Mouse (Mus musculus) macrophage (primary cell): ENCODE results near the gene Spaar. TPM values are rescaled to one million over a fixed set of nuclear protein-coding genes. Genes with fewer than 3 reads are reported as not detected.

Experiments
- H3K27ac ChIP-seq: fragments of 350-480 bp; formaldehyde crosslinking; 2 replicates; pipeline ENCODE4 v1.9.0; 2021
- H3K36me3 ChIP-seq: fragments of 350-480 bp; formaldehyde crosslinking; 2 replicates; pipeline ENCODE4 v1.9.0; 2021; ENCODE audit errors: inconsistent target
- H3K4me3 ChIP-seq: fragments of 350-480 bp; formaldehyde crosslinking; 2 replicates; pipeline ENCODE4 v1.9.0; 2021; ENCODE audit errors: inconsistent target
- H3K79me2 ChIP-seq: fragments of 350-480 bp; formaldehyde crosslinking; 2 replicates; pipeline ENCODE4 v1.9.0; 2021; ENCODE audit errors: inconsistent target
- WGBS: methylation state at CpG from one replicate; pipeline ENCODE4 v1.1.7; 2026; ENCODE audit warnings: inconsistent platforms; ENCODE audit not compliant: missing documents; 5-methylcytosine and 5-hydroxymethylcytosine counted together
- polyA plus RNA-seq: library from polyadenylated mRNA; stranded (reverse); fragments of 250-400 nt; gene quantifications from 3 replicates; pipeline ENCODE4 v1.2.4, GENCODE M21; 2018; ENCODE audit warnings: inconsistent platforms
- total RNA-seq, 78 experiments: library from RNA; depleted of rRNA; stranded (reverse); fragments of 250-400 nt; gene quantifications; 1 replicate in 9 of 78; 2 replicates in 24 of 78; 3 replicates in 43 of 78; 4 replicates in 2 of 78; pipeline ENCODE4 v1.2.4; 2018; ENCODE audit warnings: inconsistent platforms in 56 of 78

Gene Spaar
- not detected for total RNA-seq (2018; cell fraction: chromatin; rRNA removed)
- not detected for total RNA-seq (2018; cell fraction: cytosol; rRNA removed)
- total RNA-seq (2018; cell fraction: nucleus; rRNA removed): not detected
- polyA plus RNA-seq: not detected in 3 replicates

DNA sequence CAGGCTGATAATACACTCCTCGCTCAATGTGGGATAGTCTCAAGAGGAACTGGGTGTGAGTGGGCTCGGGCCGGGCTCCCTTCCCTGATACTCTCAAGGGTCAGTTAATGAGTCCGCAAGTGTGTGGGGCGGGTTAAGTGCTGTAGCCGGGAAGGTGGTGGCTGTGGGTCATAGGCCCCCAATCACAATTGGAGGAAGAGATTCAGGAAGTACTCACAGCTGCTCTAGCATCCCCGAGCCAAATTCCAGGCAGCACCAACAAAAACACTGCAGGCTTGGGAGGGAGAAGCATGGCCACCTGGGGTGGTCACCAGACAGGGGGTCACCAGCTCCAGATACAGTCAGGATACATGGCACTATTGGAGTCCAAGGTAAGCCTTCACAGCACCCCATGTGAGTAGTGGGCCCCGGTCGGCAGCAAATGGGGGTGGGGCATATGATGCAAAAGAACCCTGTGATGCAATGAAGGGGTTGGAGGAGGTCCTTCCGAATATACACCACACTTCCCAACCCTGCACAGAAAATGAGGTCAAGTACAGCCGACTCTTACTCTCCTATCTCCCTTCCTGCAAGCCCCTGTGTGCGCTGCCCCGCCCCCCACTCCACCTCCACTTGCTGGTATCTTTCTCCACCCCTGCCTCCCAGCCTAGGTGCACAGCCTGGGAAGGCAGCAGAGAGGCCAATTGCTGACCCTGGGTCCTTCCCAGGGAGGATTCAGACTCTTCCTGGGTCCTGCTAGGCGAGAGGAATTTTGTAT is at the start of gene Spaar:
TSS of gene Spaar (plus strand) at position 241 of the 757 bp plus-strand sequence.
- no peaks in the 10 kb centered on the region for H3K36me3 ChIP-seq
- 55% methylated on average over 14 of the region's 14 CpGs for WGBS
- H3K4me3 ChIP-seq: no peak within 1 kb of the TSS
- H3K27ac ChIP-seq: no peak within 1 kb of the TSS
- no peaks in the 10 kb centered on the region for H3K79me2 ChIP-seq

DNA sequence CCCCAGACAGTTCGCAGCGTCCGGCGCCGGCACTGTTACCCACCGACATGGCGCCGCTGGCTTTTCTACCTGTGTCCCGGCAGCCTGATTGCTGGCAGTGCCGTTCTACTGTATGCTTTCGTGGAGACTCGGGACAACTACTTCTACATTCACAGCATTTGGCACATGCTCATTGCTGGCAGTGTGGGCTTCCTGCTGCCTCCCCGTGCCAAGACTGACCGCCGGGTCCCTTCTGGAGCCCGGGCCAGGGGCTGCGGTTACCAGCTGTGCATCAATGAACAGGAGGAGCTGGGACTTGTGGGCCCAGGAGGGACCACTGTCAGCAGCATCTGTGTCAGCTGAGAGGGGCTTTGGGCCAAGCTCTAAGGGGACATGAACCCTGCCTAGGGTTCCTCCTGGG is 39.8 kb upstream of the Spaar start:
- no peaks in the 10 kb centered on the region for H3K36me3 ChIP-seq
- H3K79me2 ChIP-seq: no peaks in the 10 kb centered on the region
- no peak overlapping the region for H3K4me3 ChIP-seq
- 96% methylated on average over 17 of the region's 17 CpGs for WGBS
- H3K27ac ChIP-seq: no peak overlapping the region

DNA sequence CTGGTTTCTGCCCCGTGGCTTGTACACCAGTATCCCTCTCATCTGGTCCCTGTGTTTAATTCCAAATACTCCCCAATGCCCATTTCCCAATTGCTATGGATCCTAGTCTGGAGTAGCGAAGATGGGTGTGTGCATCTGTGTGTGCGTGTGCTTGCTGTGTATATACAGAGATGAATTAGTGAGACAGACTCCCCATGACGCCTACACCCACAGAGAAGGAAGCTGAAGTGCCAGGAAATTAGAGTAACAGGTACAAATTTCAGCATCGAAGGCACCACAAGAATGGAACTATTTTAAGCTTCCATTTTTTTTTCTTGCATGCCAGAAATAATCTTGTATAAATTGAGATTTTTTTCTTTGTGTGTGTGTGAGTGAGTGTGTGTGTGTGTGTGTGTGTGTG is 38.8 kb upstream of the Spaar start:
- Histone ChIP-seq H3K36me3 (no peaks in the 10 kb centered on the region), H3K27ac (no peak overlapping the region), H3K79me2 (no peaks in the 10 kb centered on the region), H3K4me3 (no peak overlapping the region)
- WGBS: 58% methylated on average over 5 of the region's 5 CpGs

DNA sequence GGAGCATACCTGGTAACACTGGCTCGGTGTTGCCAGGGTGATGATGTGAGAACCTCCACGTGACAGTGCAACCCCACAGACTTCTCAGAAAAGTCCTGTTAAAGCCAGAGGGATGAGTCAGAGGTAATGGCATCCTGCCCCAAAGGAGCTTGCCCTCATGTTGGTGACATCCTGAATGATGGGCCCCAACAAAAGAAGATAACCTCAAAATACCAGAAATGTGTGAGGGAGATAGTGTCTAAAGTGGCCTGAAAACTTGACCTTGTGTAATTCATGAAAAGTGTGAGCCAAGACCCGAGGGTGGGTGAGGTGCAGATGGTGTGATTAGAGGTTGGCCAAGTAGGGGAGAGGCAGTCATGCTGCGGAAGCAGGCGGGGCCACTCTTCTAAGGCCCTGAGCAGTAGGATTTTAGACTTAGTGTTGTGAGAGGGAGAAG is 36.0 kb upstream of the Spaar start:
- H3K4me3 ChIP-seq: no peak overlapping the region

DNA sequence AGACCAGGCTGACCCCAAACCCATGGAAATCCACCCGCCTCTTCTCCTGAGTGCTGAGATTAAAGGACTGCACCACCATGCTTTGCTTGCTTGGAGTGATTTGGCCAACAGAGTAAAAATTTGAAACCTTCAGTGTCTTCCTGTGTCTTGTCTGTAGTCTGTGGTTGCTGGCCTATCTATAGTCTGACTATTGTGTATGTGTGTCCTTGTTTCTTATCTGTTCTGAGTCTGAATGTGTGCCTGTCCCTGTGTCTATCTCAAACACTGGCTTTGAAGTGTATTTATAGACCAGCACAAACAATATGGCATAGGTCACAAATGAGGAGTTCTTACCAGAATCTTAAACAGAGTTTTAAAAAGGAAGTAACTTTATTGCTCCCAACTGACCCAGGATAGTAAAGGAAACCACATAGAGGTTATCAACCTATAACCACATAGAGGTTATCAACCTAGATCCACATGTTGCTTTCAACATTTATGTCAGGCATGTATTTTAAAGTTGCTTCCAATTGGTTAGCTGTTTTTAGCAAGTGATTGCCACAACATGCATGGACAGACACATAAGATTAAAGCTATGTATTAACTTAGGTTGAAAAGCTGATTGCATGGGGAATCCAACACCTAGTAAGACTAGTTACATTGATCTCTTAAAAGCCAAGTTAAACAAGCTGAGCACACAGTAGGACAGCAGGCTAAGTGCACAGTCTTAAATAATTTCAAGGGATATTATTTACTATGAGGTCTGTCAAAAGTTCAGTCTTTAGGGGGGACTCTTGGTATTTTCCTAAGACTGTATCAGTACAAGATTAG is 35.2 kb upstream of the Spaar start:
- Histone ChIP-seq H3K79me2 (no peaks in the 10 kb centered on the region), H3K36me3 (no peaks in the 10 kb centered on the region), H3K4me3 (no peak overlapping the region), H3K27ac (no peak overlapping the region)
- 93% methylated on average over 1 of the region's 1 CpGs for WGBS

More for the DNA sequence above, 36.0 kb upstream of the Spaar start:
- 42% methylated on average over 5 of the region's 5 CpGs for WGBS
- Histone ChIP-seq H3K27ac (no peak overlapping the region), H3K36me3 (no peaks in the 10 kb centered on the region), H3K79me2 (no peaks in the 10 kb centered on the region)

DNA sequence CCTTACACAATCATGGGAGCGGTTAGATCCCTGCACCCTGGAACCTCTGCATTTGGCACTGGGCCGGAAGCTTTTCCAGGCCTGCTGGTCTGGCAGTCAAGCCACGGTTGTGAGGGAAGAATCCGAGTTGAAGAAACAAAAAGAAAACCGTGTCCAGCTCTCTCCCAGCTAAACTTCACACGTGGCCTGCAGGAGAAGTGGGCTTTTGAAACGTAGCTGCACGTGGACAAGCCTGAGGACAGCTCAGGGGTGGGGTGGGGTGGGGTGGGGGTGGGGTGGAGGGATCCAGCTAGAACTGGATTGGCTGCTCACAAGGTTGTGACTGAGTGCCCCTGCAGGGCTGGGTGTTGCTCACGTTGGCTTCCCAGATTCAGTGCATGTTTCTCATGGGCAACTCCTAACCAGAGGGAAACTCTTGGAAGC is 34.6 kb upstream of the Spaar start:
- no peaks in the 10 kb centered on the region for H3K79me2 ChIP-seq
- no peak overlapping the region for H3K4me3 ChIP-seq
- H3K36me3 ChIP-seq: no peaks in the 10 kb centered on the region
- no peak overlapping the region for H3K27ac ChIP-seq
- WGBS: 67% methylated on average over 8 of the region's 9 CpGs

DNA sequence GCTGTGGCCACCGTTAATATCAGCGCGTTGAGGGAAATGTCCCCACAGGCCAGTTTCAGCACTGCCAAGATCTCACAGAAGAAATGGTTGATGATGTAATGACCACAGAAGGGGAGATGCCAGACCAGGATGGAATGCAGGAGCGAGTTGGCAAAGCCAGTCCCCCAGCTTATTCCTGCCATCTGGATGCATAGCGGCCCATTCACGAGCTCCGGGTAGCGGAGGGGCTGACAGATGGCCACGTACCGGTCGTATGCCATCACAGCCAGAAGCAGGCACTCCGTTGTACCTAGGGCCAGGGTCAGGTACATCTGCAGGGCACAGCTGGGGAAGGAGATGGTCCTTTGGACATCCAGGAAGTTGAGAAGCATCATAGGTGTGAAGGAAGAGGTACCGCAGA is 33.3 kb upstream of the Spaar start:
- H3K27ac ChIP-seq: no peak overlapping the region
- WGBS: 95% methylated on average over 13 of the region's 13 CpGs
- H3K36me3 ChIP-seq: no peaks in the 10 kb centered on the region
- H3K79me2 ChIP-seq: no peaks in the 10 kb centered on the region
- no peak overlapping the region for H3K4me3 ChIP-seq

DNA sequence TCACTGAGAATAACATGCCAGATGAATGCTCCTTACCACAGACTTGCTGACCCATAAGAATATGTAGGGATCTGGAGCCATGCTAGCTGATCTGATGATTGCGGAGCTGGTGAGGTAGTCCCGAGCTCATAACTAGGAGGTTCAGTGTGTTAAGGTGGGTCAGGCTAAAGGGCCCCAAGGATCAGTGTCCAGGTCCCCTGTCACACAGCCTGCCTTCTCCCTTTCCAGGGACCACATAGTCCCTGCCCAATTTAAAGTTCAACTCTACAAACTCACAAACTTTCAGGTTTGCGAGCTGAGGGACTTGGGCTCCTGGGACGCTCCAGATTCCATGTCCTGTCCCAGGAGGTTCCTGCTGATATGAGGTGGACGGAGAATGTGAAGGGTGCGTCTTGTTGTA is 29.1 kb upstream of the Spaar start, which contains the start of gene Olfr70:
TSS of gene Olfr70 (minus strand) at position 101 of the 400 bp plus-strand sequence.
- 91% methylated on average over 6 of the region's 6 CpGs for WGBS
- H3K4me3 ChIP-seq: no peak within 1 kb of the TSS
- no peaks in the 10 kb centered on the region for H3K79me2 ChIP-seq
- H3K27ac ChIP-seq: no peak within 1 kb of the TSS
- H3K36me3 ChIP-seq: no peaks in the 10 kb centered on the region

DNA sequence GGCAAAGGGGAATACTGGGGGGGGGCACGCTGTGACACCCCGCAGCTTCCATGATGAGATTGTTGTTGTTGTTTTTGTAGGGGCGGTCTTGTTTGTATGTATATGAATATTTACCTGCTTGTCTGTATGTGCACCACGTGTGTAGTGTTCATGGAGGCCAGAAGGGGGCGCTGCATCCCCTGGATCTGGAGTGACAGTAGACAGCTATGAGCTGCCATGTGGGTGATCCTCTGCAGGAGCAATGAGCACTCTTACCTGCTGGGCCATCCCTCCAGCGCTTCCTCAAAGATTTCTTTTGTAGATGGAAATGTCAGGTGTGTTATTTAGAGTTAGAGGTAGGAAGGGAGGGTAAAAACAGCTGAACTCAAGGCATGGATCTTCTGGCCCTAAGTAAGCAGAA is 26.4 kb upstream of the Spaar start:
- no peaks in the 10 kb centered on the region for H3K36me3 ChIP-seq
- 79% methylated on average over 6 of the region's 6 CpGs for WGBS
- H3K4me3 ChIP-seq: no peak overlapping the region
- no peaks in the 10 kb centered on the region for H3K79me2 ChIP-seq
- no peak overlapping the region for H3K27ac ChIP-seq

DNA sequence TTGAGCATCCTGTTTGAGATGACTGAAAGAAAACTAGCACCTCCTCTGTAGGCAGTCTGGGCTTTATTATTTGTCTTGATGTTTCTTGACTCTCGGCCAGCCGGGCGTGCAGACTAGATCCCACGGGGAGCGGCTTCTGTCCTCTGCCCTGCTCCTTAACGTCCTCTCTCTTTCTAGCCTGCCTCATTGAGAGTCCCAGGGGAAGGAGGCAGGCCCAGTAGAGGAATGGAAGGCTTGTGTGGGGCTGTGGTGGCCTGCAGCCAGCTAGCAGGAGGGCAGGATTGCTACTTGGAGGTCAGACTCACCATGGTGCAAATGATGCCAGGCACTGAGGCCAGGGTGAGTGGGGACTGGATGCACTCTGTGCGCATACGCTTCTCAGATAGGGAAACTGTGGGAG is 26.0 kb upstream of the Spaar start:
- Histone ChIP-seq H3K79me2 (no peaks in the 10 kb centered on the region), H3K4me3 (no peak overlapping the region), H3K36me3 (no peaks in the 10 kb centered on the region), H3K27ac (no peak overlapping the region)
- over 99% methylated on average over 8 of the region's 8 CpGs for WGBS

DNA sequence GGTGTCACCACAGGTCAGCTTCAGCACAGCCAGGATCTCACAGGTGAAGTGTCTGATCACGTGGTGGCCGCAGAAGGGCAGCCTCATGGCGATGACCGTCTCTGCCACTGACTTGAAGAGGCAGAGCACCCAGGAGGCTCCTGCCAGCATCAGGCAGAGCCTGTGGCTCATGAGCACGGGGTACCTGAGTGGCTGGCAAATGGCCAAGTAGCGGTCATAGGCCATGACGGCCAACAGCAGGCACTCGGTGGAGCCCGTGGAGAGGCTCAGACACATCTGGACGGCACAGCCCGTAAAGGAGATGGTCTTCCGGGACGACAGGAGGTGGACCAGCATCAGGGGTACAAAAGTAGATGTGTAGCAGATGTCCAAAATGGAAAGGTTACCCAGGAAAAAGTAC is 23.8 kb upstream of the Spaar start:
- no peaks in the 10 kb centered on the region for H3K36me3 ChIP-seq
- no peak overlapping the region for H3K27ac ChIP-seq
- 89% methylated on average over 12 of the region's 13 CpGs for WGBS
- no peaks in the 10 kb centered on the region for H3K79me2 ChIP-seq
- H3K4me3 ChIP-seq: no peak overlapping the region

DNA sequence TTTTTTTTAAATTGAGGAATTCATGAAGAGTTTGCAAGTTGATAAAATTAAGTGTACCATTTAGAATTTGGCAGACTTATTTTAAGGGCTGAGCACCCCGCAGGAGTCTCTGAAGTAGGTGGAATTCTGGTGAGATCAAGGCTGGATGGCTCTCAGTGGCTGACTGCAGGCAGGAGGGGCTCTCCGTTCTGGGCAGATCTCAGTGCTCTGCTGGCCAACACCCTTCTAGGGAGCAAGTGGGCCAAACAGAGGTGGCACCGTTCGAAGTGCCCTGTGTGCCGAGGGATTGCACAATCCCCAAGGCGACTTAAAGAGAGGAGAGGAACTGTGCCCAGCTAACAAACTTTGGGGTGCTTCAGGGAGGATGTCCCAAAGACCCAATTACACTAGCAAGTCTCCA is 20.0 kb upstream of the Spaar start, which contains the start of gene Olfr71:
TSS of gene Olfr71 (minus strand) at position 387 of the 400 bp plus-strand sequence.
- 12% methylated on average over 6 of the region's 6 CpGs for WGBS
- Histone ChIP-seq H3K79me2 (no peaks in the 10 kb centered on the region), H3K27ac (no peak within 1 kb of the TSS), H3K4me3 (no peak within 1 kb of the TSS), H3K36me3 (no peaks in the 10 kb centered on the region)

DNA sequence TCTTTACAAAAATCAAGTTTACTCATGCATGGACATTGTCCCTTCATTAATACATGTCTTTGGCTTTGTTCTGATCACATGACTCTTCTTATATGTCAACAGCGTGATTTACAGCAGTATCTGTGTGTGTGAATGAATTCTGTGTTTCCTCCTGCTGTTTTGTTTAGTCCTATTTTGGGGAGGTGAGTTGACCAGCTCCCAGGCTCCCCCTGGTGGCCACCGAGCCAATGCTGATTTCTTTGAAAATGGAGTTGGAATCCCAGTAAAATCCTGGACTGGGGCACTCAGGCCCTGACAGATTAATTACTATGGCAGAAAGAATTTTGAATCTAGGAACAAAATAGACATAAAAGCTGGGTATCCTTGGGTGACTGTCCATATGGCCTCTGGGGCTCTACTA is 18.0 kb upstream of the Spaar start:
- Histone ChIP-seq H3K79me2 (no peaks in the 10 kb centered on the region), H3K27ac (no peak overlapping the region), H3K36me3 (no peaks in the 10 kb centered on the region), H3K4me3 (no peak overlapping the region)
- 0% methylated on average over 2 of the region's 2 CpGs for WGBS

DNA sequence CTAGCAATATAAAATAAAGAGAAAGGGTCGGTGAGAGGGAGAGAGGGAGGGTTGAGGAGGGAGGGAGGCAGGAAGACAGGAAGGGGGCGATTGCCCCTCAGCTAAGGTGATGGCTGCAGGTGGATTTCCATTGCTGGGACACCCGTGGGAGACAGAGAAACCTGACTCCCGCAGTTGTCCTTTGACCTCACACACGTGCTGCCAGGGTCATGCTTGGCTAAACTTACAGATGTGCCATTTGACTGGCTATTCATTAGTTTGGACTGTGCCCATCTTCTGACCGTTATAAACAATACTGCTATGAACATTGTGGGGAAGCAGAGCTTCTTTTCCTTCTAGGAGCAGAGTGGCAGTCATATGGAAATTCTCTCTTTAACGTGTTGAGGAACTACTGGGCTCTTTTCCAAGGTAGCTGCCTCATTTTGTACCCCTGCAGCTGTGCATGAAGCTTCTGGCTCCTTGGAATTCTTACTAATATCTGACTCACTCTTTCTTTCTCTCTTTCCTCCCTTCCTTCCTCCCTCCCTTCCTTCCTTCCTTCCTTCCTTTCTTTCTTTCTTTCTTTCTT is 16.1 kb upstream of the Spaar start:
- Histone ChIP-seq H3K36me3 (no peaks in the 10 kb centered on the region), H3K79me2 (no peaks in the 10 kb centered on the region)
- WGBS: 68% methylated on average over 7 of the region's 7 CpGs

More for the DNA sequence above, 16.1 kb upstream of the Spaar start:
- Histone ChIP-seq H3K27ac (no peak overlapping the region), H3K4me3 (no peak overlapping the region)
